Mouse (Mus musculus): ENCODE results near the gene Bag3.
A peak's percentile ranks its signal among the peaks of the same experiment; 100 is the strongest.
"Not testable (repeated sequence)": the region's sequence is repeated elsewhere in the genome, so short reads cannot be mapped to it uniquely, and the experiment has no call there.

Bag3 gene

DNA sequence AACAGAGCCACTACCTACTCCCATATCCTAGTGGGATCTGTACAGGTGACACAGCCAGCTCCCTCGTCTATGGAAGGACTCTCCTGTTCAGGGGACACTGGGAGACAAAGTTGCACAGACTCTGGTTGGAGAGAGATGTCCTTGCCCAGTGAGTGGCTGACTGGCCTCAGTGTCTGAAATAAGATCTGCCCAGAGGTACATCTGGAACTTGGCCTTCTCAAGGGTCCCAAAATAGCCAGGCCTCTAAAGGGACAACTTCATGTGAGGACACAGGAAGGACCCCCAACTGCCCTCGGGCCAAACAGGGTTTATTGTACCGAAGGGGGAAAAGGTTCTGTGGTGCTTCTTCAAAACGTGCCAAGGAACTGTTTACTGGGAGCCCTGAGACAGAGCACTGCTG, 14.8 kb downstream of the Bag3 start:
- no peak for DNase-seq

DNA sequence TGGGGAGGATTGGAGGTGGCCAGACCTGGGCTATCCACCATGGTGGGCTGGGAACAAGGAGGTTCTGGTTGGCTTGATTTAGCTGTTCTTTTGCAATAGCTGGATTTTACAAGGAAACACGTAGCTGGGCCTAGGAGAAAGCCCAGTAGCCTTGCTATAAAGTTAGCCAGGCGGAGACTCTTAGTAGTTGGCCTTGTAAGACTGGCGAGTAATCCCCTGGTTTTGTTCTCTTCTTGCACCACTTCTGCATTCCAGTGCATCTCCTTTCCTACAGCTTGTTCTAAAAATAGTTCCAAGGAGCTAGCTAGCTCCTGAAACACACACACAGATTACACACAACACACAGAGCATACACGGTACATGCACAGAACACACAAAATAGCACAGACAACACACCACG, 15.4 kb downstream of the Bag3 start:
- DNase-seq, result no peak

DNA sequence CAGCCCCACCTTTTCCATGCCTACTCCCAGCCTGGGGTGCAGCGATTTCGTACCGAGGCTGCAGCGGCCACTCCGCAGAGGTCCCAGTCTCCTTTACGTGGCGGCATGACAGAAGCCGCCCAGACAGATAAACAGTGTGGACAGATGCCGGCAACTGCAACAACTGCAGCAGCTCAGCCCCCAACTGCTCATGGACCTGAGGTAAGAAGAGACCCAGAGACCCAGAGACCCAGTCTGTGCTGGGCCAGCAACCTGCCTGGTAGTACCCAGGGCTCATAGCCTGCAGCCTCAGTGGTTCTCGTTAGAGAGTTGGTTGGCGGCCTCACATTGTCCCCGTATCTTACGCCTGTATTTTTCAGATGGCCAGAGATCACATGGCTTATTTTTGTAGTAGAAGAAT, 16.7 kb downstream of the Bag3 start:
- no peak for DNase-seq

DNA sequence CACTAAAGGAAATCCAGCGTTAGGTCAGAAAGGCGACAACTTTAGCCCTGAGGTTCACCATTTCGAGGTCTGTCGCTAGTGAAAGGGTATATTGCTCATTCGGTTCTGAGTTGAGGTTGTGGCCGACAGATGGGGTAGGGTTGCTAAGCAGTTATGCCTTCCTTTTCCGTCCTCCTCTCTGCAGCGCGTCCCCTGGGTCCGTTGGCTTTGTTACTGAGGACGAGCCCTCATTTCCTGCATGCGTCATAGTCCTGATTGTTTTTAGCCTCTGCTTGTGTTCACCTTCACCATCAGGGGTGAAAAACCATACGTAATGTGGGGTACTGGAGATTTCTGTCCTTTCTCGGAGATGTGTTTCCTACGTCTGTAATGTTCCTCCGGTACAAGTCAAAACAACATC, 17.3 kb downstream of the Bag3 start:
- DNase-seq, result no peak

DNA sequence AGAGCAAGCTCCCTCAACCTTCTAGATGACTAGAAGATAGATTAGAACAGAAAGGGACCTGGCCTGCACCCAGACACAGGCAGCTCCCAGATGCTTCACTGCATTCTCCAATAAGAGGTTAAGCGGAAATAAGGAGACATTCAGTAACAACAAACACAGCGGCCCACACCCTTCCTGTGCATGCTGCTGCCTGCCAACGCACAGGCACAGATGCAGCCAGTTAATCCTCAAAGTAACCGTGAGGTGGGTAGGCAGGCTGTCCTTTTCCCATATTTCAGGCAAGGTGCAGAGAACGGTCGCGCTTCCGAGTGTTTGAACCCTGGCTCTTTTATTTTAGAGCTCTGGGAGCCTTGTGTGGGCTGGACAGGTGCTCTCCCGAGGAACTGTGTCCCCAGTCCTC, 17.8 kb downstream of the Bag3 start:
- DNase-seq, result no peak

DNA sequence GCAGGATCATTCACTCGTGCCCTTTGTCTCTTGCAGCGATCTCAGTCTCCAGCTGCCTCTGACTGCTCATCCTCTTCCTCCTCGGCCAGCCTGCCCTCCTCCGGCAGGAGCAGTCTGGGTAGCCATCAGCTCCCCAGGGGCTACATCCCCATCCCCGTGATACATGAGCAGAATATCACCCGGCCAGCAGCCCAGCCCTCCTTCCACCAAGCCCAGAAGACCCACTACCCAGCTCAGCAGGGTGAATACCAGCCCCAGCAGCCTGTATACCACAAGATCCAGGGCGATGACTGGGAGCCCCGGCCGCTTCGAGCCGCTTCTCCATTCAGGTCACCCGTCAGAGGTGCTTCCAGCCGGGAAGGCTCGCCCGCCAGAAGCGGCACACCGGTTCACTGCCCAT, 18.4 kb downstream of the Bag3 start:
- no peak for DNase-seq

DNA sequence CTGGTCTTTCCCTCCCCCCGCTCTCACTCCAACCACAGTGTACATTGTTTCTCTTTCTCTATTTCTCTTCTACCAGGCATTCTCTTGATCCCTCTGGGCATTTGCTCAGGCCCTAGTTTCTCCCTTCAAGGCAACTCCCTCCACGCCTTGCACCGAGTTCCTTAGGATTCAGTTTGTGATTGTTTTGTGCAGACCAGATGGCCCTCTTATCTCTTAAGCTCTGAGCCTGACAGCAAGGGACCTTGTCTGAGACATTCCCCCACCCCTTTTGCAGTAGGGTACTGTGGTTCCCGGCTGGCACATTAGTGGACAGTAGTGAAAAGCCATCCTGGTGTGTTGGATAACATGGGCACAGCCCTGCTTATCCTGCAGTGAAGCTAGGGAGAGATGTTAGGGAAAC, 19.1 kb downstream of the Bag3 start:
- no peak for DNase-seq

DNA sequence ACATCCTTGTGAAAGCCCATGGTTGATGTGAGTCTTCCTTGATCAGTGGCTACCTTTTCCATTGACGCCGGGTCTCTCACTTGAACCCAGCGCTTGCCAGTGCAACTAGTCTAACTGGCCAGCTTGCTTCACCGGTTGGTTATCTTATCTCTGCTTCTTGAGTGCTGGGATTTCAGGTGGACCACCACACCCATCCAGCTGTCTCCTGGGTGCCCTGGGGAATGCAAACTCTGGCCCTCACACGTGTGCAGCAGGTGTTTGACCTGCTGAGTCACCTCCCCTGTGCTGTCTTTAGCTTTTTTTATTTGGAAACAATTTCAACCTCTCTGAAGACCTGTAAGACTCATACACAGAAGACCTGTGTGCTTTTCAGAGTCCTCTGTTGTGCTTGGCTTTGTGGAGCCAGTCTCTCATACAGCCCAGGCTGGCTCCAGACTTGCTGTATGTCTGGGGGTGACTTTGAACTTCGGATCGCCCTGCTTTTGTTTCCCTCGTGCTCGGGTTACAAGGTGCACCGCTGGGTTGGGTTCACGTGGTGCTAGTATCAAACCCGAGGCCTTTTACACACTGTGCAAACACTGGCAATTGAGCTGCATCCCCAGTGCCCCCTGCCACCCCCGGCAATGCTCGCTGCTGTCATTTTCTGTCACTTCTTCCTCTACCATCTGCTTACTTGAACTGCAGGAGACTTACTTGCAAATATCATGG, 19.9 kb downstream of the Bag3 start:
- no peak for DNase-seq

DNA sequence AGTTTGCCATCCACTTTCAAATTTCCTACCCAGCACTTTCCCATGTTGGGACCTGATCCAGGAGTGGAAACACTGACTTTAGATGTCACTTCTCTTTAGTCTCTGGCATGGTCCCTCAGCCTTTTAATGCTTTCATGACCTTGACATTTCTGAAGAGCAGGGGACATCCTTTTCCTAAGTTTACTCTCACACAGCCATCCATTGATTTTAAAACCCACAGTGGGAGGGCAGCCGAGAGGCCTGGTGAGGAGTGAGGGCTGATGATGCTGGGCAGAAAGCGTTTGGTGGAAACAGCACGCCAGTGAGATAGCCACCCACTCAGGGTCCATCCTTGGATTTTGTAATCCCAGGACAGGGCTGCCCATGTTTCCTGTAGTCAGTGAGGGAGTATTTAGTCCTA, 20.5 kb downstream of the Bag3 start:
- DNase-seq, result no peak

DNA sequence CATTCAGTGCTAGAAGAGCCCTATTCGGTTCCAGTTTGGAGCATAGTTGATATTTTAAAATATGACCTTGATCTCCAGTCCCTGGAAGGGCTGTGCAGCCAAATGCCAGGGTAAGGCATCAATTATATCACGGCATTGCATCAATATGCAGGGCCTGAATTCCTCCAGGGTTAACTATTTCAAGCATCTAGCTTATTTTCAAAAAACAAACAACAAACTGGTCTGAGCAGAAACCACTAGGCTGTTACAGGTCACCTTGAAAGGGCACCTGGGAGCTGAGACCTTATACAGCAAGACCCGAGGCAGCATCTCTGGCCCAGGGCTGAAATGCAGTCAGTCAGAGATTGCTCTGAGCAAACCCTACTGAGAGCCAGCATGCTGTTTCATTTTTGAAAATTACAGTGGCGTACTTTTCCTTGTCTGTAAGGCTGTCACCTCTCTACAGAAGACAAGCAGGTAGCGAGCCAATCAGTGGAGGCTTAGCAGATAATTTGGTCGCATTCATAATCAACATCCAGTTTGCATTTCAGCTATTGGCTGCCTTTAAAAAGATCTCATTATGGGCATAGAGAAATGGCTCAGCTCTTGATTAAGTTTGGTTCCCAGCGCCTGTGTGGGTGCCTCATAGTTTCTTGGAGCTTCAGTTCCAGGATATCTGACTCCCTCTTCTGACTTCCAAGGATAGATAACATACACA, 21.3 kb downstream of the Bag3 start:
- DNase-seq, result no peak

DNA sequence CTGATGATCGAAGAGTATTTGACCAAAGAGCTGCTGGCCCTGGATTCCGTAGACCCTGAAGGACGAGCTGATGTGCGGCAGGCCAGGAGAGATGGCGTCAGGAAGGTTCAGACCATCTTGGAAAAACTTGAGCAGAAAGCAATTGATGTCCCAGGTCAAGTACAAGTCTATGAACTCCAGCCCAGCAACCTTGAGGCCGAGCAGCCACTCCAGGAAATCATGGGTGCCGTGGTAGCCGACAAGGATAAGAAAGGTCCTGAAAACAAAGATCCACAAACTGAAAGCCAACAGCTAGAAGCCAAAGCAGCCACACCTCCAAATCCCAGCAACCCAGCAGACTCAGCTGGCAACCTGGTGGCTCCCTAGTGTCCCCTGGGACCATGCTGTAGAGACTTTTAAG, 22.6 kb downstream of the Bag3 start:
- no peak for DNase-seq

DNA sequence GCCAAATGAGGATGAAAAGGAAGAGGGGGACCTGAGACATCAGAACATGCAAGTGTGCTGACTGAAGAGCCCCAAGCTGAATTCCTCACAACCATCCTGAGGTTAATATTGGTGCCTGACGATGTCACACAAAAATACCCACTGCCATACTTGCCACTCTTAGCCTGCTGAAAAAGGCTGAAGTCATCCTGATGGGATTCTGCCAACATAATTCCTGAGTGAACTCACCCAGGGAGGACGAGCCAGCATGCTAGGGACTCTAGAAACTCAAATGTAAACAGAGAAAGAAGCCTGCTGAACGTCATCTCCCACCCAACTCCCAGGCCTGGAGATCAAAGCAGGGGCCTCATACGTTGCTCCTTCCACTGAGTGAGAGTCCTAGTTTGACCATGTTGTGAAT, 25.7 kb downstream of the Bag3 start:
- no peak for DNase-seq

DNA sequence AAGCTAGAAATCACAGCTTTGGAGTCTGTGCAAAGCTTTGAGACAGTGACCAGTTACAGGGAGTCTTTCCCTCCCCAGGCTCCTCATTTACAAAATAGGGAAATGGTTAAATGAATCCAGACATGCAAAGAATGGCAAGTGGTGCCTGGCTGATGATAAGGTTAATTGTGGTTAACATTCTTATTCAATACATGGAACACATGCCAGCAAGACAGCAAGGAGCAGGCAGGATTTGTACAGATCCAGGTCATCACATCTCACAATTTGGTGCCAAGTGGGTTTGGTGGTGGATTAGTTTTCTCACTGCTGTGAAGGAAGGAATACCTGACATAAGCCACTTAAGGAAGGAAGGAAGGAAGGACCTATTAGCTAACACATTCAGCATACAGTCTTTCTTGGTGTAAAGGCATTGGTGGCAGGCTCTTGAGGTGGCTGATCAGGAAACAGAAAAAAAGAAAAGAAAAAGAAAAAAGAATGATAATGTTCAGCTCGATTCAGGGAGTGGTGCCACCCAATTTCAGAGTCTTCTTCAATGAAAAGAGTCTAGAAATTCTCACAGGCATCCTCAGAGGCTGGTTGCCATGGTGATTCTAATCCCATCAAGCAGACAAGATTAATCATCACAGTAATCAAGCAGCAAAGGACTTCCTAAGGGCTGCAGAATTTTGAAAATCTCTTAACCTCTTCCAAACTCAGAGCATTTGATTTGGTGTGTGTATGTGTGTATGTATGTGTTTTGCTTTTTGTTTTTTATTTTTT, 27.1 kb downstream of the Bag3 start:
- DNase-seq, result no peak

DNA sequence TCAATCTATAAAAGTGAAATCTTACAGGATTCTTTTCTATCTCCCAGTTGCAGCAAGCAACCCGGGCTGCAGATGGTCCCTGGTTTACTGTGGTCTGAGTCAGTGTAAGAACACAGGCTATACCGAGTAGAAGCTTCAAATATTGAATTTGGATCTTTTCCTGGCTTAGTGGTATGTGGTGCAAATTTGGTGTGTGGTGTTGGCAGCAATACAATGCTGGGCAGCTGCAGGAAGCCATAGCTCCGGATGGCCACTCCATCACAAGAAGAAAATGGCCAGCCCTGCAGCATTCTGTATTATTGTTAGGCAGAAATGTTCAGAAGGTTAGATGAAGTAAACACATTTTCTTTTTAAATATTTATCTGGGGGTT, 27.7 kb downstream of the Bag3 start:
- no peak for DNase-seq

DNA sequence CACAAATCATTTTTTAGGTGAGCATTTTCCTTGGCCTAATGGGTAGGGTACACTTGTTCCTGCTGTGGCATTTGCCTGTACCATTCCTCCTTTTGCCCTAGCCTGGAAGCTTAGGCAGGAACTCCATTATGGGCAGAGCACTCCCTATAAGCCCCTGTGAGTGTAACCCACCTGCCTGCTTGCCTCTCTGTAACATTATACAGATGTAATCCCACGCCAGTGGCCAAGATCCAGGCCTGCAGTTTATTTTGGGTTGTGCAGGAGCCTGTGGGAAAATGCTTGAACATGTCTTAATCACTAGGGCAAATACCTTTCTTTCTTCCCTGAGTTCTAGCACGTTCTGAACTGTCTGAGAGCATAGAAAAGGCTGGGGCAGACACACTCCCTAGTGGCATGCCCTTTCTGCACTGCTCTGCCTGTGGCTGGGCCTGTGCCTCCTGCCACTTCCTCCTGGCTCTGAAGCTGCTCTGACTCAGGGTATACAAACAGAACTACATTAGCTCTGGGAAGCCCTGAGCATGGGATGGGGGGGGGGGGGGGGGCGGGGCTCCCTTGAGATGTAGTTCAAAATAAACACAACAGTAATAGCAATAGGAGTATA, 29.8 kb downstream of the Bag3 start:
- no peak for DNase-seq

DNA sequence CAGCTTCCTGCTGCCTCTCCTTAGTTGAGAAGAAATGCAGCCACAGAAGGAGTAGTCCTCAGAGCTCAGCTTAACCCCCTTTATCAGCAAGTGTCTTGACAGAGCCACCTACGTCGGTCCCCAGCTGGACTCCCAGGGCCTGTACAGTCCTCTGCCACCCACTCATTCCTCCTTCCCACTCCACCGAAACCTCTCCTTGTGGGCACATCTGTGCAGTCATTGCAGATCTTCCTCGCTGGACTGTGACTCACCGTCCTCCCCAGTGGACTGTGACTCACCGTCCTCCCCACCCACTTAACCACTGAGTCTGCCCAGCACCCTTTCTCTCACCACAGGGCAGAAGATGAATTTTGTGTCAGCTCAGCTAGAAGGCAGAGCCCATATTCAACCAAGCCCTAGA, 31.1 kb downstream of the Bag3 start:
- DNase-seq, result no peak

DNA sequence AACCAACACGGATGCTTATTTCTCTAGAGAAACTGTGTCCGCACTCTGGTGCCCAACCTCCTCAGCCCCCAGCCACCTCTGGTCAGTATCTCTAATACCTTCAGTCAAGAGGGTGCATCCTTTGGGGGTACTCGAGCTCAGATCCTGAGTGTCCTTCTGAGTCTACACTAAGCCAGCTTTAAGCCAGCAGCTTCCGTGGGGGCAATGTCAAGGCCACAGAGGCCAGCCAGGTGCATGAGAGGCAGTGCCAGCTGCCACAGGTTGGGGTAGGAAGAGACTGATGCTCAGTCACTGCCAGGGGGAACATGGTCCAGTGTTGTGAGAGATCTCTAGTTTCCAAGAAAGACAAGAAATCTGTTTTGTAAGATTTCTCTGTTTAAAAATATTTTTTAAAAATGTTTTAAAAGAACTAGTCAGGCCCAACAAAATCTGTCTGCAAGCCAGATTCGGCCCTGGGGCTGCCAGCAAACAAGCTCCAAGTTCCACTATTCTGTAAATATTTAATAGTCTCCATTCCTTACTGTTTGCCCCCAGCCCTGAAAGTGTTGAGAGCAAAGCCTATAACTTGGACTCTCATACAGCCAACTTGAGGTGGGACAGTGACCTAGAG, 31.8 kb downstream of the Bag3 start:
- no peak for DNase-seq

DNA sequence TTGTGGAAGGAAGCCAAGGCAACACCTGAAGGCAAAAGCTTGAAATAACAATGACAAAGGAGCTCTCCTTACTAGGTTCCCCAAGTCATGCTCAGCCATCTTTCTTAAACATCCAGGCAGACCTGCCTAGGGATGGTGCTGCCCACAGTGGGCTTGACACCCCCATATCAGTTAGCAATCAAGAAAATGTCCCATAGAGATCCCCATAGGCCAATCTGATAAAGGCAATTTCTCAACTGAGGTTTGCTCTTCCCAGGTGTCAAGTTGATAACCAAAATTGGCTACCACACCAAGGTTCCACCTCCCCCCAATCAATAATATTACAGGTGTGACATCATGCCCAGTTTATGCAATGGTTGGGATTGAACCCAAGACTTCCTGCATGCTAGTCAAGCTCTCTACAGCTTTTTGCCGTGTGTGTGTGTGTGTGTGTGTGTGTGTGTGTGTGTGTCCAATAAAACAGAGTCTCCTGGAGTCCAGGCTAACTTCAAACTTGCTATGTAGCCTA, 33.6 kb downstream of the Bag3 start:
- no peak for DNase-seq

DNA sequence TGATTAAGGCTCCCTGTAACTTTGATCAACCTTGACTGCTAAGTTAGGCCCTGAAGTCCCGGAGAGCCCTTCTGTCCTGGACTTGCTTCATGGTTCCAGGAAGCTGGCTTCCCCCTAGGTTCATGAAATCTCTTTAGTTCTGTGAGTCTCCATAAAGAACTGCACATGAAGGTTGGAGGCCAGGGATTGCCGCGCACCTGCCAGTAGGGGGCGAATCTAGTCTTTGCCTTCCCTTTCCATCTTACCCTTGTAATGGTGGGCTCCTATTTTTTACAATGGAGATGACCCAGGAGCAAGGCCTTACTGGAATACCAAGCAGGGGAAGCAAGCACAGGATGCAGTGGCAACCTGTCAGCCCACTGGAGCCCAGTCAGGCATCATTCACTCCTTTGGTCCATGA, 40.0 kb downstream of the Bag3 start:
- peak in 1 of 2 experiments; percentile 8 for DNase-seq

DNA sequence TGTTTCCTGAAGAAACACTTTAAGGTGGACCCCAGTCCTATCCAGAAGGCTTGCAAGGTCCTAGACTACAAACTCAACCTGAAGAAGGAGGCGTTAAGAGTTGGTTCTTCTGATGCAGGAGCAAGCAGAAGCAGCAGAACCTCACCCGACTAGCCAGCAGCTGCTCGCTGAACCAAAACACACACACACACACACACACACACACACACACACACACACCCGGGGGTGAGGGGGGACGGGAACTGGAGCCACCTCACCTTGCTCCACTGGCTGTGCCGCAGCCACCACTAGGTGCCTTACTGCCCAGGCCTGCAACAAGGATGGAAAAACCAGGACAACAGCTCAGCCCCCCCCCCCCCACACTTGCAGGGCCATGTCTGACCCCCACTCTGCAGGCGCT, 42.9 kb downstream of the Bag3 start:
- DNase-seq, result no peak

DNA sequence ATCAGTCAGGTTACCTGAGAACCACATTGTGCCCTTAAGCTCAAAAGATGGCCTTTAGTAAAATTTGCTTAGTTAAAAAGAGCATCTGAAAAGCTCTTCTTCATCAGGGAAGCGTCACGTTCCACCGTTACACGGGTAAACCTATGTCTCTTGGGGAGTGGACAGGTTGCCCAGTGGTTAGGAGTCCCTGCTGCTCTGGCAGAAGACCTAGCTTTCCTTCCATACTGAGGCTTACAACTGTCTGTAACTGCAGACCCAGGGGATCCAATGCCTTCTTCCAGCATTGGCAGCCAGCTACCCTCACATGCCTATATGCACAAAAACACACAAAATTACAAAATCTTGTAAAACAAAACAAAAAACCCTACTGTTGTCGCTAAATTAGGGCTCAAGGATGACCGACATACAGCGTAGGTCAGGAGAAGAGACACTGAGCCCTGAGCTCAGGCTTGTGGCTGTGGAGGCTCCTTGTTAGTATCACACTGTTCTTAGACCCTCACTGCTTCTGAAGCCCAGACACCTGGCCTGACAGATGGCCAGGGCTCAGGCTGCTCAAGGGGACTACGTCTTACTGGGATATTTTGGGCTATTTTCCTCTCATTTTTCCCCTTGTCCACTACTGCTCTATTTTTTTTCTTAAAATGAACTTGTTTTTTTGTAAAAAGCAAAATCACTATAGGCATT, 44.3 kb downstream of the Bag3 start:
- DNase-seq, result no peak

DNA sequence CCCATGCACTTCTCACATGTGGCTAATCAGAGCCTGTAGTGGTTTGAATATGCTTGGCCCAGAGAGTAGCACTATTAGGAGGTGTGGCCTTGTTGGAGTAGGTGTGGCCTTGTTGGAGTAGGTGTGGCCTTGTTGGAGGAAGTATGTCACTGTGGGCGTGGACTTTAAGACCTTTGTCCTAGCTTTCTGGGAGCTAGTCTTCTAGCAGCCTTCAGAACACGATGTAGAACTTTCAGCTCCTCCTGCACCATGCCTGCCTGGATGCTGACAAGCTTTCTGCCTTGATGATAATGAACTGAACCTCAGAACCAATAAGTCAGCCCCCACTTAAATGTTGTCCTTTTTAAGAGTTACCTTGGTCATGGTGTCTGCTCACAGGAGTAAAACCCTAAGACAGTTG, 46.0 kb downstream of the Bag3 start:
- not testable (repeated sequence) for DNase-seq

Data from thymus, adult 18-20 months (tissue).